In the genomic region with DNA sequence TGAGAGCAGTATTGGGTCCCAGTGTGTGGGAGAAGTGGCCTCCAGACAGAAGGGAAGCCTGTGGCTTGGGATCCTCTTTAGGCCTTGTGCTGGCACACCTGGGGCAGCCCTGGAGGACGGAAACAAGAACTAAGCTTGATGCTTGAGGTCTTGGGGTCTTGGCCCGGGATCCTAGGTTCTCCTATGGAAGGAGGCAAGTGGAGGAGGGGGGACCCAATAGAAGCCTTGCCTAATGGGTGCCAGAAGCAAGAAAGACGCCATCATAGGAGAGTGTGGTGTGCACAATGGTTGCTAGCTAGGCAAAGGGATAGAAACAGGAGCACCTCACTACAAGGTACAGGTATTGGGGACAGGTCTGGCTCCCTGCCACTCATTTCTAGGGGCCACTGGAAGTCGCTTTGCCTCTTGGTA, we compare ENCODE assay signal across 8 mouse cellular contexts. TPM values are rescaled to one million over a fixed set of nuclear protein-coding genes. Genes with fewer than 3 reads are reported as not detected.
DNase-seq lines count a peak whose midpoint lies in the region; ATAC-seq and TF ChIP-seq lines count a peak whose summit lies in the region.

No protein-coding gene starts in this region.

- TF ChIP-seq EP300 in heart, adult 2 months (IDR thresholded peaks at IDR 0.05; ENCODE audit: insufficient read depth, low read depth, low read length) = no peak

- 0 out of 2 replicates have a peak, but pooled peaks cover 3% of the 10 kb centered on the region for H3K9me3 ChIP-seq in embryonic facial prominence, embryonic 13.5 days
- no peaks in the 10 kb centered on the region for H3K9me3 ChIP-seq in intestine, embryonic 15.5 days

- TF ChIP-seq CTCF in heart, adult 2 months (IDR thresholded peaks at IDR 0.05) = no peak

- WGBS in heart, adult 2 months = 69% methylated on average over 4 of the region's 4 CpGs
- 52% methylated on average over 4 of the region's 4 CpGs for WGBS in embryonic facial prominence, embryonic 13.5 days
- WGBS in intestine, embryonic 15.5 days = 66% methylated on average over 4 of the region's 4 CpGs

- H3K4me1 ChIP-seq in heart, adult 2 months (ENCODE audit: control insufficient read depth, insufficient read depth, low read length) = peaks cover 10% of the 10 kb centered on the region
- peaks cover 49% of the 10 kb centered on the region for H3K4me1 ChIP-seq in embryonic facial prominence, embryonic 13.5 days
- H3K4me1 ChIP-seq in intestine, embryonic 15.5 days (replicated peaks) = peaks cover 53% of the 10 kb centered on the region

- H3K4me2 ChIP-seq in embryonic facial prominence, embryonic 13.5 days = 0 out of 2 replicates have a peak overlapping the region, but pooled peaks have one; percentile 78
- peak overlapping the region; percentile 90; the same call in 1 of the 2 replicates for H3K4me2 ChIP-seq in intestine, embryonic 15.5 days (replicated peaks)

- no peak for TF ChIP-seq POLR2A in heart, adult 2 months (IDR thresholded peaks at IDR 0.05; ENCODE audit: insufficient read depth, low read depth, low read length)

- peak in 1 of 2 experiments; percentile 46 for DNase-seq in heart, adult 2 months
- DNase-seq in heart, adult 9 months (ENCODE audit: low spot score in 2 of 2) = no peak
- peak; percentile 11 for DNase-seq in B cell, adult 2 months
- DNase-seq in spleen, postnatal 14 days (ENCODE audit: low spot score in 2 of 2) = no peak
- no peak for DNase-seq in thymus, postnatal 25 days

- no peaks in the 10 kb centered on the region for H3K27me3 ChIP-seq in heart, adult 2 months (ENCODE audit: control insufficient read depth, insufficient read depth, low read length)
- H3K27me3 ChIP-seq in embryonic facial prominence, embryonic 13.5 days = no peaks in the 10 kb centered on the region
- no peaks in the 10 kb centered on the region for H3K27me3 ChIP-seq in intestine, embryonic 15.5 days (replicated peaks)

- no peaks in the 10 kb centered on the region for H3K79me2 ChIP-seq in heart, adult 2 months (replicated peaks; ENCODE audit: control insufficient read depth, insufficient read depth, low read length)

- H3K4me3 ChIP-seq in heart, adult 2 months = no peak overlapping the region
- H3K4me3 ChIP-seq in embryonic facial prominence, embryonic 13.5 days = no peak overlapping the region
- H3K4me3 ChIP-seq in intestine, embryonic 15.5 days (replicated peaks) = no peak overlapping the region

- ATAC-seq in embryonic facial prominence, embryonic 13.5 days (ENCODE audit: insufficient number of reproducible peaks, insufficient read depth, low FRiP score, low TSS enrichment, low read depth) = no peak
- ATAC-seq in intestine, embryonic 15.5 days = no peak
- no peak for ATAC-seq in frontal cortex, adult (ENCODE audit: low TSS enrichment)

- no peak overlapping the region for H3K9ac ChIP-seq in heart, adult 2 months (ENCODE audit: low read depth, low read length)
- H3K9ac ChIP-seq in embryonic facial prominence, embryonic 13.5 days = peak overlapping the region; percentile 91
- 0 out of 2 replicates have a peak overlapping the region, but pooled peaks have one; percentile 23 for H3K9ac ChIP-seq in intestine, embryonic 15.5 days

- no peaks in the 10 kb centered on the region for H3K36me3 ChIP-seq in heart, adult 2 months (ENCODE audit: control insufficient read depth, insufficient read depth, low read length)
- H3K36me3 ChIP-seq in embryonic facial prominence, embryonic 13.5 days = peaks cover 12% of the 10 kb centered on the region
- no peaks in the 10 kb centered on the region for H3K36me3 ChIP-seq in intestine, embryonic 15.5 days

- H3K27ac ChIP-seq in heart, adult 2 months = peak overlapping the region; percentile 83
- peak overlapping the region; percentile 97 for H3K27ac ChIP-seq in embryonic facial prominence, embryonic 13.5 days
- peak overlapping the region; percentile 95 for H3K27ac ChIP-seq in intestine, embryonic 15.5 days

- intact Hi-C loops in heart, adult 2 months (cut with DNase I) = no loop called here

RNA-seq across cellular contexts. Expression of a gene that starts 0.7 kb away (rescaled TPM):
- total RNA-seq in heart, adult 2 months (2021) = 1 to 10 TPM; 5.7 to 7.6 TPM
- polyA plus RNA-seq in heart, adult 2 months (2012; rRNA removed) = 11.6 and 12.7 TPM in 2 replicates
- polyA plus RNA-seq in embryonic facial prominence, embryonic 13.5 days (2015; fragmentation: Nextera tagmentation; extraction: Ambion mirVana) = 25.2 and 30.6 TPM in 2 replicates
- polyA plus RNA-seq in intestine, embryonic 15.5 days (2015; fragmentation: Nextera tagmentation; extraction: Ambion mirVana) = 12.1 and 12.8 TPM in 2 replicates

RNA-seq across cellular contexts. Expression of a gene that starts 25.4 kb away (rescaled TPM):
- 10 to 100 TPM; 14.9 to 16.4 TPM for total RNA-seq in heart, adult 2 months (2021)
- 23.8 and 31.8 TPM in 2 replicates for polyA plus RNA-seq in heart, adult 2 months (2012; rRNA removed)
- 56.9 and 57.1 TPM in 2 replicates for polyA plus RNA-seq in embryonic facial prominence, embryonic 13.5 days (2015; fragmentation: Nextera tagmentation; extraction: Ambion mirVana)
- polyA plus RNA-seq in intestine, embryonic 15.5 days (2015; fragmentation: Nextera tagmentation; extraction: Ambion mirVana) = 49.8 and 52.9 TPM in 2 replicates

RNA-seq across cellular contexts. Expression of a gene that starts 49.0 kb away (rescaled TPM):
- 100 to 1,000 TPM; 384 to 424 TPM for total RNA-seq in heart, adult 2 months (2021)
- polyA plus RNA-seq in heart, adult 2 months (2012; rRNA removed) = 589 and 775 TPM in 2 replicates
- polyA plus RNA-seq in embryonic facial prominence, embryonic 13.5 days (2015; fragmentation: Nextera tagmentation; extraction: Ambion mirVana) = 789 and 891 TPM in 2 replicates
- 1,343 and 1,351 TPM in 2 replicates for polyA plus RNA-seq in intestine, embryonic 15.5 days (2015; fragmentation: Nextera tagmentation; extraction: Ambion mirVana)

Comparison
In these comparisons a context has a peak if more than half of its experiments do, and no peak if none do; other contexts are left out.
1. DNase-seq: peak in B cell, adult 2 months (2 of 2); none in heart, adult 9 months (0 of 2), spleen, postnatal 14 days (0 of 2) and thymus, postnatal 25 days (single experiment).
2. Peak in every context shown above with its lines, with median percentiles within 50 percentile points of each other: H3K27ac ChIP-seq.